Mouse (Mus musculus) heart, postnatal 36 days (tissue): ENCODE data around the gene Dclk1. TPM values are rescaled to one million over a fixed set of nuclear protein-coding genes. Genes with fewer than 3 reads are reported as not detected.

ENCODE experiments used
- DNase-seq, 2 experiments: peaks; one replicate each; pipeline ENCODE4 v3.0.0; 2021 to 2022
- intact Hi-C: fragments of 180-260 bp; cut with DNase I; formaldehyde crosslinking; loops from one replicate; pipeline ENCODE4 v1.15.1; 2025
- total RNA-seq, 2 experiments: library from RNA; stranded (reverse); gene quantifications; 2 replicates each; pipeline ENCODE4 v1.2.3; 2021

Dclk1 gene
- total RNA-seq, 2 experiments from 2014 or later: 2.5 to 5.9 TPM

GRCm38 (mm10) chr3:55529414-55529813, 287.2 kb downstream of the Dclk1 start:
- no peak for DNase-seq
- intact Hi-C loops: no loop called here

GRCm38 (mm10) chr3:55531204-55532044, 289.3 kb downstream of the Dclk1 start:
- DNase-seq: no peak
- intact Hi-C loops: no loop called here

DNA sequence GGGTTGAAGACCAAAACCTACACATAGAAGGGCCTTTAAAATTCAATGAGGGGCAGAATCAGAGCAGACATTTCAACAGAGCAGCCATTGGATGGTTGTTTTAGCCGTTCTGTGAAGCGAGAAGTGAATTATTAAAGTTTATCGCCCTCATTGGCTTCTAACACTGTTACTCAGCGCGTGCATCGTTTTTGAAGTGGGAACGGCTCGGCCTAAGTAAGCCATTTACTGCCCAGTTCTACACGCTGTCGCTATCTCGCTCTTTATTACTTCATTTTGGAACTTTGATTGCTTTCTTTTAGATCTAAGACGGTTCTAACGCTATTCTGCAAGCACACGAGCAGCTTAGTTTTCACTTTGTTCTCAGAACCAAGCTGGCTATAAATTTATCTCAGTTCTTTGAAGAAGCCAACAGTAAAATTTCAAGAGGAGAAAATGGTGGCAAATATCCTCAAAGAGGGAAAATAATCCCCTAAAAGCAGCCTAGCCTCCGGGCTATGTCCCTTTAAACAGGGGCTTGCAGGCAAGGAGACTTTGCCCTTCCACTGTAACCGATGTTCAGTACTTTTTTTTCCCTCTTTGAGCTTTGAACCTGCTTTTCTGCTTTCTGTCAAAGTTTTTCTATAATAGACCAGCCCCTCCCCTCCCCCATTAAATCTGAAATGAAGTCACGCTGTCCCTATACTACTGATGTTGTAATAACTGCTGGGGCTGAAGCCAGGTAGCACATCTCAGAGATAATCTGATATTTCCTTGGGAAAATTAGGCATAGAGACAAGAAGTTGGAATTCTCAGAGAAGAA, 290.2 kb downstream of the Dclk1 start:
- no peak for DNase-seq

GRCm38 (mm10) chr3:55535591-55536200, 293.5 kb downstream of the Dclk1 start:
- intact Hi-C loops: no loop called here
- DNase-seq: no peak

More for the DNA sequence above, 290.2 kb downstream of the Dclk1 start:
- intact Hi-C loops: no loop called here

GRCm38 (mm10) chr3:55536901-55537300, 294.7 kb downstream of the Dclk1 start:
- intact Hi-C loops: no loop called here
- no peak for DNase-seq

DNA sequence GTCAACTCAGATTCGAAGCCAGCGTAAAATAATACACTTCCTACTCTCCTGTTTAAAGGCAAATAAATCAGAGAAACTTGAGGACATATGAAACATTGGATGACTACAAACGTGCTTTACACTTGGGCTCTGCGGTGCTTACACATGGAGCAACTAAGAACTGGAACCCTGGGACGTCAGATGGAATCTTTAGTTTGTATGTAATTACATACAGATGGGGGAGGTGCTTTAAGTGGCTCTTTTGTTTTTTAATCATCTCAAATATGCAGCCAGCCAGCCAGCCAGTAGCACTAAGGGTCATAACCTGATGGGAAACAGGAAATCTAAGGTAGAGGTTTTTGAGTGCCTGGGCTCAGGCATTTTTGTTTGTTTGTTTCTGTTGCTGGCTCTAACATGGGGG, 295.6 kb downstream of the Dclk1 start:
- no peak for DNase-seq
- intact Hi-C loops: no loop called here

DNA sequence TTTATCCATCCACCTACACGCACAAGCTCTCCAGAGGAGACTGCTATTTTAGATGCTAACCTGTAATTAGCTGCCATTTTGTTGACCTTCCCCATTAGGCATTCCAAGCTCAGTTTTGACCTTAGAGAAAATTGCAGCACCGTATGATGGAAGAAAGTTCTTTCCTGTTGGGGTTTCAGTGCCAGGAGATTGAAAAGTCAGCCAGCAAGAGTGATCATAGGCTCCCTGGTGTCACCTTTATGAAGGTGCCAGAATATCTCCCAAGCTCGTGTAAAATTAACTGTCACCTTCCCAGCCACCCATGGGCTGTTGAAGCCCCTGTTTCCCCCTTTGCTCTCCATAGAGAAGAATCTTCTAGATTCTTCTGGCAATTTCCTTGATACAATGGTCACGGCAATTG, 297.2 kb downstream of the Dclk1 start:
- DNase-seq: no peak
- intact Hi-C loops: no loop called here

DNA sequence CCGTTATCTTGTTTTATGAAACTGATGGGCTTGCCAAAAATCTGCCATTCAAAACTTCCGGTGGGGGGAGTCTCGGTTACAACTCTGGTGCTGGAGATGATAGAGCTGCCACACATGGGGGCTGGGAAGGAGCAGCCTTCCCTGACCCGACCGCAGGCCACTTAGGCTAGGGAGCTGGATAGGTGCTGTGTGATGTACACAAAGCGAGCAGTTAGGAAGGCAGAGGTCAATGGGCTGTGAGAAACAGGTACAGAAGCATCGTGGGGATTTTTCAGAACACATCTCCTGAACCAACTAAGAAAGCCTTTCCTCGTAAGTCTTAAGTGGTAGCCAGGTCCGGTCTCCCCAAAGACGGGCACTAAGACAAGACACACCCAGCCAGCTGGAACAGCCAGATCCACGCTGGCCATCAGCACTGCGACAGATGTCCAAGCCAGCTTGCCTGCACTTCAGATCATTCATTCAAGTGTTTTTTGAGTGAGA, 297.7 kb downstream of the Dclk1 start:
- DNase-seq: peak; percentile 12 to 40
- intact Hi-C loops: no loop called here

DNA sequence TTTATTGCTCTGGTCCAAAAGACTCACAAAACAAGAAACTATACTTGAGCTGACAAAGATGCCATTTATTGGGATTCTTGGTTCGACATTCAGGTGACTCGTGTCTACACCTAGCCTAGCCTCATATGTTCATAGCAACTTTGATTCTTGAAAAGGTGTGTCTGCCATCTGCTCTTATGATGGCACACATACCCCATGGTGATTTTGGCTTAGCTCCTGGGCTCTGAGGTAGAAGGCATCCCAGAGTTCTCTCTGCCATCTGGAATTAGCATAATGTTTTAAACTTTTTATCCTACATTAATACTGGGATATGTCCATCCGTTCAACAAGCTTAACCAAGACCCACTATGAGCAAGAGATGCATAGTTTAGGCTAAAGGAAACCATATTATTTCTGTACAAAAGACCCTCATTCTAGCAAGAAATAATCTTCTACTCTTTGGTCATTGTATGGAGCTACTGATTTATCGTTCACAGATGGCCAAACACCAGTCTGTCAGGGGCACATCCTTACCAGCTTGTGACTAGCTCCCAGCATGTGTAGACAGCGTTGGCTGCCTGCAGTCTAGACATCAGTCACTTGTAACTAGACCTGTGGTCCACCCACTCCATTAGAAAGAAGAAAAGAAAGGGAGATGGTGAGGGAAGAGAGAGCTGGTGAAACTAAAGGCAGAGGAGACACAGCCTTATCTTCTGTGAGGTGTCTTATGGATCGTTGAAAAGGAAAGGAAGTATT, 298.4 kb downstream of the Dclk1 start:
- no peak for DNase-seq
- intact Hi-C loops: no loop called here

DNA sequence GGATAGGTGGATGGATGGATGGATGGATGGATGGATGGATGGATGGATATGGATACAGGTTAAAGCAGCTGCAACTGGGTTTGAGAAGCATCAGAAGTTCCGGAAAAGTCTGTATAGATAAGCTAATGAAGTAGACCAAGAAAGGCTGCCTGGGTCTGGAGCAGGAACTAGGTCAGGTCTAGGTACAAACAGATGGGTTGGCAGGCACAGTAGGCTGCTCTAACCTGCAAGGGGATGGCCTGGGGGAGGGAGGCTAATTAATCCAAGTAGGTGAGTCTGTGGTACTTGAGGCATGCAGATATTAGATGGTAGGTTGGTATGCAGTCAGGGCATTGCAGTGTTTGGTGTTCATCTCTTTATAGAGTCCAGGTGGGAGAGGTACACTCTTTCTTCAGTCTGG, 299.6 kb downstream of the Dclk1 start:
- no peak for DNase-seq
- intact Hi-C loops: no loop called here

GRCm38 (mm10) chr3:55542310-55542709, 300.1 kb downstream of the Dclk1 start:
- peak; percentile 34 to 41 for DNase-seq
- intact Hi-C loops: no loop called here

- intact Hi-C loops: no loop called here
- peak in 1 of 2 experiments; percentile 6 for DNase-seq
Measured at GRCm38 (mm10) chr3:55542947-55543346, 300.8 kb downstream of the Dclk1 start.

GRCm38 (mm10) chr3:55543929-55544684, 301.9 kb downstream of the Dclk1 start:
- intact Hi-C loops: no loop called here
- no peak for DNase-seq

DNA sequence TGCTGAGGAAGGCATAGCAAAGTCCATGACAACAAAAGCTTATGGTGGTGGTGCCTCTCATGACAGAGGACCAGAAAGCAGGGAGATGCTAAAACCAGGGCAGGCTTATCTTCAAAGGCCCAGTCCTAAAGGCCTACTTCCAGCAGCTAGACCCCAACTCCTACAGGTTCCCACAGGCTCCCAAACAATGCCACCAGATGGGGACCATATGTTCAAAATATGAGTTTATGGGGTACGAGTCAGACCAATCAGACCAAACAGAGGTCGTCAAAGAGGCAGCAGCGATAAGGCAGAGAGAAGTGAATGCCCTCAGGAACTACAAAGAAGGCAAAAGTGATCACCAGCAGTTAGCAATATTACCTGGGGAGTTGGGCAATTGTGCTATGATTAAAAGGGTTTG, 303.1 kb downstream of the Dclk1 start:
- intact Hi-C loops: no loop called here
- no peak for DNase-seq

DNA sequence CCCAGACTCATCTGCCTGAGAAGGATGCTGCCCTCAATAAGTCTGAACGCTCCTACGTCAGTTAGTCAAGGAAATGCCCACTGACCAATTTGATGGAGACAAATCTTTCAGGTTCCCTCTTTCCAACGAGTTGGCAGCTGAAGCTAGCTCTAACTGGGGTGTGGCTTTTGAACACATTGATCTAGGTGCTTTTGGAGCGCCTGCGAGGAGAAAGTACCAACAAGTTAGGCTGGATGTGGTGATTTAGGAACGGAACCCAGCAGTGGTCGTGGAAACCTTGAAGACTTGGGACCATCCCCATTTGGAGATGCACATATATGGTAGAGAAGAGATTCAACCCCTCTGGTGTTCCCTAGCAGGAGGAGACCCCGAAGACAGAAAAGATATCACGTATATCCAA, 303.8 kb downstream of the Dclk1 start:
- no peak for DNase-seq
- intact Hi-C loops: no loop called here

DNA sequence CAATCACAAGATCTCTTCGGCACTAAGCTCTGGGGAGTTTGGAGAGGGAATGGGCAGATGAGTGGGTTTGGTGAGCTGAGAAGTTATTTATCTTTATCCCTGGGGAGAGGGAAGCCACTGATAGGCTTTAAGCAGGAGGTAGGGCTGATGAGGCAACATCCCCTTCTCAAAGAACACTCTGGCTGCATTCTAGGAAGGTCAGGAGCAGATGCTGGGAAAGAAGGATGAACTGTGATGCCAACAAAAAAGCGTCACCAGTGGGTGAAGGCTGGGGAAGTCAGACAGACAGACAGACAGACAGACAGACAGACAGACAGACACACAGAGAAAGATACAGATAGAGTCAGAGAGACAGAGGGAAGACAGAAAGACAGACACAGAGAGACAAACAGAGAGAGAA, 304.9 kb downstream of the Dclk1 start:
- intact Hi-C loops: no loop called here
- no peak for DNase-seq

- DNase-seq: no peak
- intact Hi-C loops: no loop called here
Measured at GRCm38 (mm10) chr3:55549376-55549775, 307.2 kb downstream of the Dclk1 start.

- DNase-seq: no peak
- intact Hi-C loops: no loop called here
Measured at GRCm38 (mm10) chr3:55550962-55551361, 308.8 kb downstream of the Dclk1 start.

GRCm38 (mm10) chr3:55551912-55552311, 309.7 kb downstream of the Dclk1 start:
- no peak for DNase-seq
- intact Hi-C loops: no loop called here

DNA sequence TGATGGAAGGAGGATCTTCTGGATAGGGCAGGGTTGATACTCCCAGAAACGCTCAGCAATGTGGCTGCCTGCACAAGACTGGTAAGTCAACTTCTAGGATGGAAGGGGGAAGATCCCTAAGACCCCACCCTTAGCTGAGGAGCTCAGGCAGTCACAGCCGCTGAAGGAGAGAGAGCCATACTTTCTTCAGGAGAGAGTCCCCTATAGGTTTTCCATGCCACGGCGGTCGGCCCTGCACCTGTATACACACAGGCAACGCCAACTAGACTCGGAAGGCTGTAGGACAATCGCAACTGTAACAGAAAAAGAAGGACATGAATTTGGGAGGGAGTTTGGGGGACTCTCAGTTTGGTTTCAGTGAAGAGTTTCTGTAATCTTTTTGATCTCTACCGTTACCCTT, 310.9 kb downstream of the Dclk1 start:
- no peak for DNase-seq
- intact Hi-C loops: no loop called here
